Mouse (Mus musculus): ENCODE results near the gene Camkk1. TPM values are rescaled to one million over a fixed set of nuclear protein-coding genes. Genes with fewer than 3 reads are reported as not detected.

The Camkk1 gene
- total RNA-seq, 2 experiments from 2014 or later: 79.5 to 92.4 TPM

DNA sequence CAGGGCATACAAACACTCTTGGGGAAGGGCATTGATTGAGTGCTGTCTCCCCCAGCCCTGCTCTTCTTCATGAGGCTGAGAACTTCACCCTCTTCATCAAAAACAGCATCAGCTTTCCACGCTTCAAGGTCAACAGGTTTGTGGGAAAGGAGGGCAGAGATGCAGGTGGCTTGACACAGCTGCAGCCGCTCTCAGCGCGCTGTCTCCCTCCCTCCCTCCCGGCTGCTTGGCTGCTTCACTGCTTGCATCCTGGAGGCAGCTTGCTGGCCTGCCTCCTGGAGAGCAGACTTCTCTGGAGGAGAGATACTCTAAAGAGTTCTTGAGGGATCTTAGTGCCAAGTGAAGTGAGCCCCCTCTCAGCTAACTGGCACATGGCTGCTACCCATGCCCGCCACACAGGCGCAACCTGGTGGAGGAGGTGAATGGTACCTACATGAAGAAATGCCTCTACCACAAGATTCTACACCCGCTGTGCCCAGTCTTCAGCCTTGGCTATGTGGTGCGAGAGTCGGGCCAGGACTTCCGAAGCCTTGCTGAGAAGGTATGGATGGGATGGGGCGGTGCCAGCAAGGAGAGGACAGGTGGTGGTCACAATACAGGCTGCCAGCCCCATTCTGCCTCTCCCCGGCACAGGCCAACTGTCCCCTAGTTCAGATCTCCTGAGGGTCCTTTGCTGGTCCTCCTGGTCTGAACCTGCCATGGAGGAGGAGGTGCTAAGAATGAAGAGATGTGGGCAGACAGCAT, 9.1 kb upstream of the Camkk1 start:
- intact Hi-C loops (cut with DNase I): no loop called here
- peak in 1 of 2 experiments; percentile 27 for DNase-seq (ENCODE audit: low spot score in 2 of 2)

DNA sequence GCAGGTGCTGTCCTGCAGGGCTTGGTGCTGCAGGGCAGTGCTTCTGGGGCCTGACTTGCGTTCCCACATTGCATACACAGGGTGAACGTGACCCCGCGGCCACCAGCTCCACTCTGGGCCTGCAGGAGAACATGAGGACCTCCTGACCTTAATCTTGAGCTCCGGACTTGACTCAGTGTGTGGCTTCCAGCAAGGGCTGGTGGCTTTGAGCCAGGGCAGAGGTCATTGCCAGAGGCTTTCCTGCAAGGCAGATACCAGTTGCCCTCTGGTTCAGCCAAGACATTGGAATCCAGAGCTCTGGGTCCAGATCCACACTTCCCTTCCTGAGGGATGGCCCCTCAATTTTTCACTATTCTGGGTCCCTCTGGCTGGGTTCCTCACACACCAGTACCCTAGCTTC, 4.8 kb upstream of the Camkk1 start:
- DNase-seq (ENCODE audit: low spot score in 2 of 2): no peak
- intact Hi-C loops (cut with DNase I): no loop called here

DNA sequence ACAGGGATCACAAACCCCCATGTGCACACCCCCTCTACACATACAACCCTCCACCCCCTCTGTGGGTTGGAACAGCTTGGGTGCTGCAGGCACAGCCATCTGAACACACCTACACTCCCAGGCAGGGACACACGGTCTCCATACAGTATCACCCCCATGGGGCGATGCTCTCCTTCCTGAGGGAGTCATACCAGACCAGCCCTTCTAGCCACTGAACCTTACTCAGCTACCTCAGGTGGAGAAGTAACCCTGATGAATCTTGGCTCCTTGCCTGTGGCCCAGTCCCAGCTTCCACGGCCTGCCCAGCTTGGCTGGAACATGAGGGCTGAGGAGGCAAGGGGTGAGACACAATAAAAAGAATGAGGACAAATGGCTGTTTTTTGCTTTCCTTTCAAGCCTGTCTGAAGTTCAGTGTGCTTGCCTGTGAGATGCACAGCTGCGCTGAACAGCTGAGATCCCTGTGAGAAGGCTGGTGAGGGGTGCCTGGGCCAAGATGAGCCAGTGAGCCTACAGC, 3.9 kb upstream of the Camkk1 start:
- intact Hi-C loops (cut with DNase I): loop anchor here (5.0 kb wide), 1 partner anchor 448 kb away; no protein-coding TSS in a partner anchor
- peak; percentile 47 to 78 for DNase-seq (ENCODE audit: low spot score in 2 of 2)

DNA sequence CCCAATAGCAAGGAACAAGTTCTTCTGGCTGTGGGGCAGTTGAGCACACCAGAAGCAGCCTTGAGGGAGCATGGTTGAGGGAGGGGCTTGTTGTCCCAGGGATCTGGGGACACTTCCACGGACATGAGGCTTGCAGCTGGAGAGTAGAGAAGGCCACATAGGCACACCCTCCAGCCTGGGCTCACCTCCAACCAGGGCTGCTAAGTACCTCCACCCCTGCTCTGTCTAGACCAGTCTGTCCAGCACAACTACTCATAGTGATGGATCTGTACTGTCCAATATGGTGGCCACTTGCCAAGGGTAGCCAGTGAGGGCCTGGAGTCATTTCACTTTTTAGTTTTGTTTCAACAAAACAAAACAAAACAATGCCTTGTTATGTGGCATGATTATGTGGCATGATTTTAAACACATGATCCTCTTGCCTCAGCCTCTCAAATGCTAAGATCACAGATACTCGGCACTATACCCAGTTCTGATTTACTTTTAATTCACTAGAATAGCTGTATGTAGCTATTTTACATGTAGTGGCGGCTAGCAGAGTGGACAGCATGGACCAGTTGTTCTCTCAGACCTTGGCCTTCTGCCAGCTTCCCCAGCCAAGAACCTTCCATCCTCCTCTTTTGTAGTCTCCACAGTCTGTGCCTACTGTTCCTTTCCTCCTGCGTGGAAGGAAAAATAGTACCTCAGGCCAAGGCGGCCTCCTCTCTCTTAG, 3.3 kb upstream of the Camkk1 start:
- intact Hi-C loops (cut with DNase I): loop anchor here (5.0 kb wide), 1 partner anchor 448 kb away; no protein-coding TSS in a partner anchor
- DNase-seq (ENCODE audit: low spot score in 2 of 2): peak; percentile 38 to 62

DNA sequence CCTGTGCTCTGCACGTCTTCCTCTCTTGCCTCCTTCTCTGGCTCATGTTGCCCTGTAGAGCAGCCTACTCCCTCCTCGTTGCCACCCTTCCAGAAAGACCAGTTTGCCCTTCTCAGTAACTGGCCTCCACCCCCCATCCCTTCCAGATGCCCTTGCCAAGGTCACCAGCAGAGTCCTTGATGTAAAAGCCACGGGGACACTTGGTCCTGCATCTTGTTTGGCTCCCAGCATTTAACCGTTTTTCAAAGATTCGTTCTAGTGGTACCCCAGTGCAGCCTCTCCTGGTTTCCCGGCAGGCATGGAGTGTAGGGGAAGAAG, 2.7 kb upstream of the Camkk1 start:
- DNase-seq (ENCODE audit: low spot score in 2 of 2): no peak
- intact Hi-C loops (cut with DNase I): loop anchor here (5.0 kb wide), 1 partner anchor 449 kb away; no protein-coding TSS in a partner anchor

DNA sequence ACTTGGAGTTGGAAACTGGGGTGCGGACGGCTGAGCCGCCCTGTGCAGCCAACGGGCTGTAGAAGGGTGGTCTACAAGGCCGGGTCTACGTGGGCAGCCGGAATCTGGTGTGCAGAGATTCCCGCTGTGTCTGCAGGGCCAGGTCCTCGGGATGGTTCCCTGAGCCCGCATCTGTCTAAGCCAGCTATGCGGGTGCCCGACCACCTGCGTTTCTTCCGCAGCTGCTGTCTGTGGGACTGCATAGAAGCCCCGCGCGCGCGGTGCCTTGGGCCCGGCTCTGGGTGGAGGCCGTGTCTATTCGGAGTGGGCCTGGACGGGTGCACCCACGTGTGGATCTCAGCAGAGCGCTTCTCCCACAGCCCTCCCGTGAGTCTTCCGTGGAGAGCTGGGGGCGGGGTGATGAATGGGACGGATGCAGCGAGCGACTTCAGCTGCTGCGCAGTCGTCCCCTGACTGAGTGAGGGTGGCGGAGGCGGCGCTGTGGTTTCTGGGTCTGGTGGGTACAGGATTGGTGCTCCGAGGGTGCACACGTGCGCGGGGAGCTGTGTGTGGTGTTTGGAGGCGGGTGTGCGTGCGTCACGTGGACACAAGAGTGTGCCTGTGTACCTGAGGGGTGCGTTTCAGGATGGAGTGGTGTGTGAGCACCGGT, 463 bp downstream of the Camkk1 start:
- peak; percentile 81 to 86 for DNase-seq (ENCODE audit: low spot score in 2 of 2)
- intact Hi-C loops (cut with DNase I): loop anchor here (5.0 kb wide), 1 partner anchor 452 kb away; no protein-coding TSS in a partner anchor

DNA sequence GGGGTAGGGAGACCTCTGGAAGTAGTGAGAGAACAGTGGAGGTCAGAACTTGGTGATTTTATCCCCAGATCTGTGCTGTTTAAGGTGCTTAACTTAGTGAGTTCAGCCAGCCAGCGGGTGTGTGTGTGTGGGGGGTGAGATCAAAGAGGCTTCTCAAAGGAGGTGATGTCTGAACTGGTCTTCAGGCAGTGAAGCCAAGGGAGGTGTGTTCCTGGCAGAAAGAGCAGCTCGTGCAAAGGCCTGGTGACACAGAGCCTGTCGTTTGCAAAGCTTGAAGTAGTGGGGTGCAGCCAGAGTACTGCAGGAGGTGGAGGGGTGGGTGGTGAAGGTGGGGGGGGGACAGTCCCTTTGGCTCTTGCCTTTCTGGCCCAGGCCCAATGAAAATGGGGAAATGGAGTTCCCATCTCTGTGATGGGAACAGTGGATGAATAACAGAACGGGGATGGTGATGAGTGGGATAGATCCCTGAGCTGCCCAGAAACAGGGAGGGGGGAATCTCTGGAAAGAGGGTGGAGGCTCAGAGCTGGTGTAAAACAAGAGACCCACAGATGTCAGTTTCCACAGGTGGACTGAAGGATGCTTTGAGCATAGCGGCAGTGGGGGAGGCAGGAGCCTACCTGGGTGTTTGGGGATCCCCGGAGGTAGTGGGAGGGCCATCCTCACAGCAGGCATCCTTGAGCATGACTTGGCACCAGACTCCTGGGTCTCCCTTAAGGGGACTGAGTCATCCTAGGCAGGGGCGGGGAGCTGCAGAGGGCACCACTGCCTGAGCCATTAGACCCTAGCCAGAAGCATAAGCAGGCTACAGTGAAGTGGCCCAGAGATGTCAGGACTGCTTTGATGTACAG, 2.4 kb downstream of the Camkk1 start:
- intact Hi-C loops (cut with DNase I): loop anchor here (5.0 kb wide), 1 partner anchor 414 kb away; the partner anchor contains the start of gene Ube2g1
- peak; percentile 29 to 78 for DNase-seq (ENCODE audit: low spot score in 2 of 2)

DNA sequence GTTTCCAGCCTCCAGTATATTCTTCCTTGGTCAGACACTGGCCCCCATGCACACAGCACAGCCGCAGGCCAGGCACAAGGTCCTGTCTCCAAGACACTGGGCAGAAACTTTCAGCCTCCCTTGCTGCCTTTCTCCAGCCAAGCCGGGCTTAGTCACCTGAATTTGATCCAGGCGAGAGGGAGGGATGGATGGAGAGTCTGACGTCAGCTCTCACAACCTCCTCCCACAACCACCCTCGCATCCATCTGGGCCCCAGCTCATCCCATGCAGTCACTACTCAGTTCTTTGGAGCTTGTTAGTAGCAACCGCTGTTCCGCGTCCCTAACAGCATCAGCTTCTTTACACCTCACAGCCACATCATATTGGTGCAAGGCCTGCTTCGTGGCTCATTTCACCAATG, 4.3 kb downstream of the Camkk1 start:
- peak; percentile 81 to 98 for DNase-seq (ENCODE audit: low spot score in 2 of 2)
- intact Hi-C loops (cut with DNase I): loop anchor here (5.0 kb wide), 1 partner anchor 416 kb away; the partner anchor contains the start of gene Ube2g1

DNA sequence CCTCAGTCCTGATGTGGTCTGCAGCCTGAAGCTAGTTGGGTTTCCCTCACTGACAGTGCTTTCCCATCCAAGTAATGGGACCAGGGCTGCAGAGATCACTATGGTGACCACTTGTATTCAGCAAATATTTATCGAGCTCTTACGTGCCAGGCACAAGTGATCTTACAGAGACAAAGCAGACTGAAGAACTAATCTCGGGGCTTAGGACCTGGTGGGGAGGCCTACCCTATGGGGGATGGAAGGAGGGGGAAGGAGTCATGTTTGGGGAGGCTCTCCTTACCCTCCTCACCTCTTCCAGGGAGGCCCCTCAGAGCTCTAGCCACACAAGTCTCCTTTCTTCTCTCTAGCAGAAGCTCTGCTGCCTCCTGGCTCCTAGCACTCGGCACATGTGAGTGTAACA, 5.0 kb downstream of the Camkk1 start:
- DNase-seq (ENCODE audit: low spot score in 2 of 2): no peak
- intact Hi-C loops (cut with DNase I): loop anchor here (5.0 kb wide), 1 partner anchor 417 kb away; the partner anchor contains the start of gene Ube2g1

DNA sequence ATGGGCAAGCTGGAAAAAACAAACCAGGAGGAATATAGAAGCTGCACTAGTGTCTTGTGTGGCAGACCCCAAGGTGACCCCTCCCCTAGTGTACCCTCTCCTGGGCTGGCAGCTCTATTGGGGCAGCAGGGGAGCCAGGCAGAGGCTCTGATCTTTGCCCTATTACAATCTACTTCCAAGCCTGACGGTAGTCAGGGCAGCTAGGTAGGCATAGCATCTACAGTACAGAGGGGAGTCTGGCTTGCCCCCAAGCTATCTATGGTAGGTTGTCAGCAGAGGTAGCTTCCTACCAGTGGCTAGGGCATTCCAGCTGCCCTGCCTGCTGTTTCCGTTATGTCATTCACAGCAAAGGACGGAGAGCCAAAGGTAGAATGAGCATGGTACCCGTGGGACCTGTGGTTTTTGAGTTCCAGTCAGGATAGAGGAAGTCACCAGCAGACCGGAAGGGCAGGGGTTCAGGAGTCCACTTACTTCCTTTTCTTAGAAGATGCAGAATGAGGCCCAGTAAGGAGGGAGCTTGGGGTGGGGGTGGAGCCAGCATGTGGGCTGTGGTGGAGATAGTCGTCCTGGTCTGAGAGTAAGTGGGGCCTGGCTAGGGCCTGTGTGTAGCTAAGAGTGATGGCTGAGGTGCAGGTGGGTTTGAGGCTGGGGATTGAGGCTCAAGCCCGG, 5.6 kb downstream of the Camkk1 start:
- intact Hi-C loops (cut with DNase I): loop anchor here (5.0 kb wide), 1 partner anchor 417 kb away; the partner anchor contains the start of gene Ube2g1
- DNase-seq (ENCODE audit: low spot score in 2 of 2): peak in 1 of 2 experiments; percentile 18

DNA sequence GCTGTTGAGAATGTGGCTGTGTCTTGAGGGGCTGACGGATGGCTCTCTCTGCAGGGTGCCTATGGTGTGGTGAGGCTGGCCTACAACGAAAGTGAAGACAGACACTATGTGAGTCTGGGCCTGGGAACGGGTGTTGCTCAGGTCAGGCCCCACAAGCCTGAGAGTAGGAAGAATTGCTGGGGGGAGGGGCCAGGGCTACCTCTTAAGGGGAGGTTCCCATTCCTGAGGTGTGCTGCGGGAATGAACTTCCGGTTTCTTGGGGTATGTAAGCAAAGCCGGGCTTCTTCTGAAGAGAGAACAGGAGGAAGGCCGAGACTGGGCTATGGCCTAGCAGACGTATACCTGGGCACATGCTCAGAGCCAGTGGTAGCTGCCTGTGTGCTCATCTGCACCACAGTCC, 8.2 kb downstream of the Camkk1 start:
- intact Hi-C loops (cut with DNase I): no loop called here
- no peak for DNase-seq (ENCODE audit: low spot score in 2 of 2)

DNA sequence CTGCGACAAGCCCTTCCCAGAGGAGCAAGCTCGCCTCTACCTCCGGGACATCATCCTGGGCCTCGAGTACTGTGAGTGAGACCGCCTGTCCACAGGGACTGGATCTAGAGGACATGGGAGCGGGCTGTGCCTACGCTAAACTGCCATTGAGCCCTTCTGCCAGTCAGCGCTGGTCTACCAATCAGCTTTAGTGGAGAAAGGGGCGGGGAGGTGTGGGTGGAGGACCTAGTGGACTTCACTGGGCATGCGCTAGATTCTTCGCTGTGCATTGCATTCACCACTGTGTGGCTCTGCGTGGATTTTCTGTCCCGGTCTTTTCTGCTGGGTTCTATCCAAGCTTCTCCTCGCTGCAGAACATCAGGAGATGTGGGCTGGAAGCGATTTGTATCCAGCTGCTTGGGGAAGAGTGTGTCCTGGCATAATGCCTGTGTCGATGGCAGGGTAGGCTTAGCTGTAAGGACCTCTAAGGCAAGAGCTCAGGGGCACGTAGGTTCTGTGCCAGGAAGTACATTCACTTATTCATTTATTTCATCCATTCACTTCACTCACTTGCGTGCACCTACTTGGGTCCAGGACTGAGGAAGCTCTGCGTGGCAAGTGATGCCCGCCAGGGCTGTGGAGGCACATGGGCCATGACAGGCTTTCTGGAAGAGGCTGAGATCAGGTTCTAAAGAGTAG, 12.2 kb downstream of the Camkk1 start:
- DNase-seq (ENCODE audit: low spot score in 2 of 2): peak; percentile 87 to 98
- intact Hi-C loops (cut with DNase I): no loop called here

DNA sequence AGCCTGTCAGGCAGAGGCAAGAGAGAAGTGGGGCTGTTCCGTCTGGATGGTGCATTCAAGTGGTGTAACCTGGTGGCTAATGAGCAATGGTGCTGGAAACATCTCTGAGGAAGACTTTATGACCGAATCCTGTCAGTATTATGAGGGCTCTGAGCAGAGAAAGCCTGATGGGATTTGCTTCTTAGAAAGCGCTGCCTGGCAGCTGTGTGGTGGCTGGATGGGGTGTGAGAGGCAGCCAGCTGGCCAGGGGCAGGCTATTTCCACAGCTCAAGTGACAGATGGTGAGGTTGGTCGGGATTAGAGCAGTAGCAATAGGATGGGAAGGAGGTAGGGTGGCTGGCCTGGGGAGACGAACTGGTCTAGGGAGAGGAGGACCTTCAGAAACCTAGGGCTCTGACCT, 12.7 kb downstream of the Camkk1 start:
- intact Hi-C loops (cut with DNase I): no loop called here
- DNase-seq (ENCODE audit: low spot score in 2 of 2): no peak

DNA sequence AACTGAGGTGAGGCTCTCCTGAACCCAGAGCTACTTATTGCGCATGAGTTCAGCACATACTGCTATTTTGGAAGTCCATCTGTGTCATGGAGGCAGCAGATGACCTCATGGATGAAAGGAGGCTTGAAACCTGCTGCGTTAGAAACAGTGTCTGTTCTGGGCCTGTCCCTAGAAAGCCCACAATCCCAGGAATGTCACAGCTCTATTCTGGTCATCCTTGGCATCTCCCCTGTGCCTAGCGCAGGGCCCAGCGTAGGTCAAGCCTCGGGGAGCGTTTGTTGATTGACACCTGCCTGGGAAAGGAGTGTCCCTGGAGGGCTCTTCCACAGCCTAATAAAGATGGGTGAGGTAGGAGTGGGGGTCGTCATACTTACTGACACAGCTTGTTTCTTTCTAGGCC, 17.3 kb downstream of the Camkk1 start:
- intact Hi-C loops (cut with DNase I): no loop called here

DNA sequence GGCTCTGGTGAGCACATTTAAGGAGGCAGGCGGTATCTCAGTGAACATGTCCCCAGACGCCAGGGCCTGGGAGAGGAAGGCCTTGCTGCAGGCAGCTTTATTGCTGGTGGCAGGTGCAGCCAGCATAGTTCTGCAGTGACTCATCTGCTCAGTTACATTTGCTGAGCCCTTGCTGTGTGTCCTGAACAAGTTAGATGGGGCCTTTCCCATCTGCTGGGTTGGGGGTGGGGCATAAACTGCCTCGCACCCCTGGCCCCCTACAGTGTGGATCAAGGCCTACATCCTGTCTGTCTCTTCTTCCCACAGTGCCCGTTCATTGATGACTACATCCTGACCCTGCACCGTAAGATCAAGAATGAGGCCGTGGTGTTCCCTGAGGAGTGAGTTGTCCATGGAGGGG, 18.1 kb downstream of the Camkk1 start:
- intact Hi-C loops (cut with DNase I): no loop called here
- no peak for DNase-seq (ENCODE audit: low spot score in 2 of 2)

More for the DNA sequence above, 17.3 kb downstream of the Camkk1 start:
- no peak for DNase-seq (ENCODE audit: low spot score in 2 of 2)

DNA sequence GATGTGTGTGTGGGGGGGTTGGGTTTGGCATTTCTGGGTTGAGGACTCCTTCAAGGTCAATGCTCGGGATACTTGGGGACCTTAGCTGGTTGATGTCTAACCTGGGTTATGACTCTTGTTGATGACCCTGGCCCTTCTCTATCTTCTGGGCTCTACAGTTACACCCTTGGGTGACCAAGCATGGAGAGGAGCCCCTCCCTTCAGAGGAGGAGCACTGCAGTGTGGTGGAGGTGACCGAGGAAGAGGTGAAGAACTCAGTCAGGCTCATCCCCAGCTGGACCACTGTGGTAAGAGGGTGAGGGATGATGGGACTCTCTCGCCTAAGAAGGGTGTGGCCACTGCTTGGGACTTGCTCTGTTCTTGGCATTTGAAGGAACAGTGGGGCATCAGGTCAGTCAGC, 18.9 kb downstream of the Camkk1 start:
- no peak for DNase-seq (ENCODE audit: low spot score in 2 of 2)
- intact Hi-C loops (cut with DNase I): no loop called here

DNA sequence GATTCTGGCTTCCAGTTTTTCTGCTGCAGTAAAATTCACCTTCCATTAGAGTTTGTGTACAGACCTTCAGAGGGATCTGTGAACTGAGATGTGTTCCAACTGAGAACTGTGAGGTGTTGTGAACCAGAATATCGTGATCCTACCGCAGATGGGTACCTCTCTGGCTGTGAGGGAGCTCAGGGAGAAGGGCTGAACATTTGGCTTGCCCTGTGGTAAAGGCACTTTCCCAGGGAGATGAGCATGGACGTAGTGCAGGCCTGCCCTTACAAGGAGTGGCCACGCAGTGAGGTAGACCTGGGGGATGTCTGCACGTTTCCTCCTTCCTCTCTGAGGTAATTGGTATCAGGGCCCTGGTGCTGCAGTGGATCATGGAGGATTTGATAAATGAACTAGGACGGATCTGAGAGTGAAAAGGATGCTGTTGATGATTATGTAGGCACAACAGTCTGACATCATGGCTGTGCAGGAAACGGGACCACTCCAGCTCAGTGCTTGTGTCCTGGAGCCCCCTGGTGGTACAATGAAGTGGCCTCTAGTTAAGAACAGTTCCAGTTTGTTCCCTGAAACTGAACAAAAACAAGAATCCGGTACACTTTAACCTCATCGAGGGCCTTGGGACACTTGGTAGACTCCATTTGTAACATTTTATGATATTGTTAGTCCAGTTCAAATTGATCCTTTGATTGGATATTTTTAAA, 20.4 kb downstream of the Camkk1 start:
- intact Hi-C loops (cut with DNase I): loop anchor here (1.0 kb wide), 1 partner anchor 33 kb away; no protein-coding TSS in a partner anchor
- peak; percentile 54 to 57 for DNase-seq (ENCODE audit: low spot score in 2 of 2)

All from left cerebral cortex, postnatal 25 days (tissue).